Mouse (Mus musculus) bone marrow, adult 2 months (tissue): ENCODE measurements around the gene Peak1.

Source experiments
- CTCF ChIP-seq: fragments of 200-500 bp; IDR thresholded peaks from 2 replicates; pipeline ENCODE4 v1.5.1; 2011; ENCODE audit warnings: low read length, control low read depth; ENCODE audit not compliant: control insufficient read depth, insufficient read depth
- POLR2A ChIP-seq: fragments of 200-500 bp; IDR thresholded peaks from 2 replicates; pipeline ENCODE4 v1.6.1; 2011; ENCODE audit warnings: low read depth, mild to moderate bottlenecking, control low read depth, low read length, borderline replicate concordance; ENCODE audit not compliant: control insufficient read depth

GRCm38 (mm10) chr9:56409928-56410327 lies 7.9 kb downstream of the Peak1 start:
- TF ChIP-seq POLR2A: no peak
- no peak for TF ChIP-seq CTCF
